Mouse (Mus musculus): ENCODE results near the gene Mosmo. TPM values are rescaled to one million over a fixed set of nuclear protein-coding genes. Genes with fewer than 3 reads are reported as not detected.
A peak's percentile ranks its signal among the peaks of the same experiment; 100 is the strongest.

Gene Mosmo
- polyA plus RNA-seq, 1 experiment from 2014 or later = 8.2 TPM

DNA sequence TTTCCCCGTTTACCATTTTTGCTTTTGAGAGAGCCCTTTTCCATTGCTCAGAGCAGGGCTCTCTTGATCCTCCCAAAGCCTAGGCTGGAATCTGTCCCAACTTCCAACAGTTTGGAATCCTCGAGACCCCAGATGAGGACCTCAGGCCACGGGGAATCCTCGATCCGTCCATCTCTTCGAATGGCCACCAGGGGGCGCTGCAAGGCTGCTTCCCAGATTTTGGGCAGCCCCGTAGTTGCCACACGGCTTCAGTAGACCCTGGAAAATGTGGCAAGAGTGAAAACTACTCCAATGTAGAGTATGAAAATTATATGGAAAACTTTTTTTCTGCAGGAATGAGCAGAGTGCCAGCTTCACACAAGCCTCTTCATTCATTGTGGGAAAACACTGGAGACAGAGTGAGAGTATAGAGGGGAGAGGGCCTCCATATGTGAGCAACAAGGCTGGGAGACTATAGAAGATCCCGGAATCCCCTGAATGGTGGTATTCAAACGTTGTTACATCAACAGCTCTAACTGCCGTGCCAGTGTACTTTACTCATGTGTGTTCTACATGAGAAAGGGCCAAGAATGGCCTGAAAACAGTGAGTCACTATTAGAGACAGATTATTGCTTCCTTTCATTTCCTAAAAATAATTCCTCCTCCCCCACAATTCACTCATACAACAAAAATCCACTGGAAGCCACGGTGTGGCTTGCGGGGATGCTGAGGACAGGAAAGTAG lies 7.1 kb upstream of the Mosmo start, which contains the start of gene Pdzd9:
Gene Pdzd9 (minus strand): TSS at position 191 of the 723 bp plus-strand sequence.
- no peak within 1 kb of the TSS for H3K9ac ChIP-seq (replicated peaks; ENCODE audit: low read length)
- no peaks in the 10 kb centered on the region for H3K4me1 ChIP-seq (ENCODE audit: insufficient read depth, low read length)
- no peak within 1 kb of the TSS for H3K4me2 ChIP-seq (replicated peaks; ENCODE audit: low read depth, low read length)
- H3K9me3 ChIP-seq (ENCODE audit: low read length) = no peaks in the 10 kb centered on the region
- no peak within 1 kb of the TSS for H3K4me3 ChIP-seq (ENCODE audit: low read length)
- no peaks in the 10 kb centered on the region for H3K36me3 ChIP-seq (ENCODE audit: insufficient read depth, low read length)
- H3K27me3 ChIP-seq (ENCODE audit: insufficient read depth, low read length) = no peaks in the 10 kb centered on the region
- H3K27ac ChIP-seq (ENCODE audit: low read length) = no peak within 1 kb of the TSS
- peak; percentile 75; the same call in 1 of the 2 replicates for ATAC-seq (ENCODE audit: low FRiP score, low TSS enrichment)
- WGBS = 20% methylated on average over 14 of the region's 14 CpGs

DNA sequence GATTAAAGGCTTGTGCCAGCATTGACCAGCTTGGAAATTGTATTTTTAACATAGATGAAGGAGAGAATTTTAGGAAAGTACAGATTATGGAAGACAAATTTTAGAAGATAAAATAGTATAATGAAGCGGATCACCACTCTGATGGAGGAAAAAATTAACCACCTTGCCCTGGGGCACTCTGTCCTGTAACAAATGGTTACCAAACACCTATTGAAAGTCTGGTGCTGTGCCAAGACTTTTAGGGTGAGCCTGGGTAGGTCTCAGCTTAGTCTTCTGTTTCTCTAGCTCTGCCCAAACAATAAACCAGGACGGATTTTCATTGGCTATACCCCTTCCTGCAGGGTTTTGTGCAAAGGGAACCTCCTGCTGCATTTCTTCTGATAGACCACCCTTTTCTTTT lies 6.1 kb upstream of the Mosmo start:
- Histone ChIP-seq H3K9me3 (ENCODE audit: low read length) (no peaks in the 10 kb centered on the region), H3K27ac (ENCODE audit: low read length) (no peak overlapping the region), H3K4me3 (ENCODE audit: low read length) (no peak overlapping the region), H3K9ac (replicated peaks; ENCODE audit: low read length) (no peak overlapping the region), H3K27me3 (ENCODE audit: insufficient read depth, low read length) (no peaks in the 10 kb centered on the region), H3K4me2 (replicated peaks; ENCODE audit: low read depth, low read length) (no peak overlapping the region), H3K4me1 (ENCODE audit: insufficient read depth, low read length) (no peaks in the 10 kb centered on the region), H3K36me3 (ENCODE audit: insufficient read depth, low read length) (no peaks in the 10 kb centered on the region)
- 71% methylated on average over 2 of the region's 2 CpGs for WGBS
- ATAC-seq (ENCODE audit: low FRiP score, low TSS enrichment) = no peak

DNA sequence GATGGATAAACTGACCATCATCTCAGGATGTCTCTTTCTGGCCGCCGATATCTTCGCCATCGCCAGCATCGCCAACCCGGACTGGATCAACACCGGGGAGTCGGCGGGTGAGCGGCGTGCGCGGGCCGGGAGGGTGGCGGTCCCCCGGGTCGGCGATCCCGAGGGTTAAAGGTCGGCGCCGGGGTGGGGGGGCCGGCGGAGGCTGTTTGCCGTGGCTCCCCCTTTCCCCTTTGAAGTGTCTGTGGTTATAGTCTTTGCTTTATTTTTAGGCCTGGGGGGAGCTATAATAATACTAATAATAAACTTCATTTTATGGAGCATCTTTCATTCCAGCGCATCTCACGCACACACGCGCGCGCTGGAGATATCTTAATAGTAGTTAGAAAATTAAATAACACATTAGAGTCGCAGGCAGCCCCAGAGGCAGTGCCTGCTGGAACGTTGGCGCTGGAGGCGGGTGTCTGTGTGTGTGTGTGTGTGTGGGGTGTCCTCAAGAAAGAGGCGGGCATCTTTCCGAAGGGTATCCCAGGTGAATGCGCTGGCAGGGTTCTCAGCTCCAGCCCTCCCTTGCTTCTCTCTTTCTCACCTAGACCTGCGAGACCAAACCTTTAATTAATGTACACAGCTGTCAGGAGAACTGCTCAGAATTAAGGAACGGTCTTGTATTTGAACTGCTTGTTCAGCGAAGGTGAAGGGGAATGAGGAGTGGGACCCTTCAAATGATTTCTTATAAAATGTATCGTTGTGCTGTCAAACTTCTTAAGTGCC lies 530 bp downstream of the Mosmo start:
- Histone ChIP-seq H3K36me3 (ENCODE audit: insufficient read depth, low read length) (no peaks in the 10 kb centered on the region), H3K27me3 (ENCODE audit: insufficient read depth, low read length) (no peaks in the 10 kb centered on the region), H3K4me2 (replicated peaks; ENCODE audit: low read depth, low read length) (peak overlapping the region; percentile 87), H3K27ac (ENCODE audit: low read length) (peak overlapping the region; percentile 70; the same call in 1 of the 2 replicates), H3K9ac (replicated peaks; ENCODE audit: low read length) (peak overlapping the region; percentile 87), H3K4me3 (ENCODE audit: low read length) (peak overlapping the region; percentile 91), H3K9me3 (ENCODE audit: low read length) (no peaks in the 10 kb centered on the region), H3K4me1 (ENCODE audit: insufficient read depth, low read length) (peaks cover 28% of the 10 kb centered on the region)
- WGBS = 1% methylated on average over 42 of the region's 42 CpGs
- peak; percentile 76 for ATAC-seq (ENCODE audit: low FRiP score, low TSS enrichment)

DNA sequence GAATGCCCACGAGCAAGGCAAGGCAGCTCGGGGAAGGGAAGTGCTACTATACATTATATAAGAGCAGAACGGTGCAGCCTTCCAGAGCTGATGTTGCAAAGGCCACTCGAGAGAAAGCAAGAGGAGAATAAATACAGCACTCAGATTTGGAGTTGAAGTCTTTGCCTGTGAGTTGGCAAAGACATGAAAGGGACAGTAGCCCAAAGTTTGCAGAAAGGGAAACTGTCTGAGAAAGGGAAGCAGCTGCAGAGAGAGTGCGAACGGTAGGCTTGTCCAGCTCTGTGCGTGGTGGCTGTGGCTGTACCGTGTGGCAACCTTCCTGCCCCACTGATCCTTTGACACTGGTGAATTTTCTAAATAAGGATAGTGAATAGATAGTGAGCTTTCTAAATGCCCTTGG lies 1.6 kb downstream of the Mosmo start:
- Histone ChIP-seq H3K4me1 (ENCODE audit: insufficient read depth, low read length) (peaks cover 28% of the 10 kb centered on the region), H3K4me2 (replicated peaks; ENCODE audit: low read depth, low read length) (peak overlapping the region; percentile 87), H3K27me3 (ENCODE audit: insufficient read depth, low read length) (no peaks in the 10 kb centered on the region), H3K27ac (ENCODE audit: low read length) (no peak overlapping the region), H3K36me3 (ENCODE audit: insufficient read depth, low read length) (no peaks in the 10 kb centered on the region), H3K4me3 (ENCODE audit: low read length) (peak overlapping the region; percentile 91), H3K9ac (replicated peaks; ENCODE audit: low read length) (peak overlapping the region; percentile 87), H3K9me3 (ENCODE audit: low read length) (no peaks in the 10 kb centered on the region)
- ATAC-seq (ENCODE audit: low FRiP score, low TSS enrichment) = no peak
- 47% methylated on average over 8 of the region's 8 CpGs for WGBS

DNA sequence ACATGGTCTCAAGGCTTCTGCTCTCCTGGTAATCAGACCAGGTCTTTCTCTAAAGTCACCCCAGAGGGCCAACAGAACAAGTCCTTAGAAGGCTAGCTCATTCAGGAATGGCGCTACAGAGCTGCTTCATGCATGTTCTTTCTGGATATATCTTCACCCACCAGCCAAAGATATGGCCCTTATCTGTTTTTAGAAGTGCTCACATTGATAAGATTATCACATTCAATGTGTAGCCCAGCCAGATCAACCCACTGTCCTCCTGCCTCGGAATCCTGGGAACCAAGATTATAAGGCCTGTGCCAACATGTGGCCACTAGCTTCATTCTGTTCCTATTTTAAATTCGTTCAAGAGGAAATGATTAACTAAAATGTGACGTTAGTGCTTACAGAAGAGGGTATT lies 4.6 kb downstream of the Mosmo start:
- Histone ChIP-seq H3K27ac (ENCODE audit: low read length) (no peak overlapping the region), H3K9ac (replicated peaks; ENCODE audit: low read length) (no peak overlapping the region), H3K4me1 (ENCODE audit: insufficient read depth, low read length) (peaks cover 37% of the 10 kb centered on the region), H3K27me3 (ENCODE audit: insufficient read depth, low read length) (no peaks in the 10 kb centered on the region), H3K9me3 (ENCODE audit: low read length) (no peaks in the 10 kb centered on the region), H3K4me3 (ENCODE audit: low read length) (no peak overlapping the region), H3K36me3 (ENCODE audit: insufficient read depth, low read length) (no peaks in the 10 kb centered on the region), H3K4me2 (replicated peaks; ENCODE audit: low read depth, low read length) (no peak overlapping the region)
- 67% methylated on average over 4 of the region's 4 CpGs for WGBS
- ATAC-seq (ENCODE audit: low FRiP score, low TSS enrichment) = no peak

DNA sequence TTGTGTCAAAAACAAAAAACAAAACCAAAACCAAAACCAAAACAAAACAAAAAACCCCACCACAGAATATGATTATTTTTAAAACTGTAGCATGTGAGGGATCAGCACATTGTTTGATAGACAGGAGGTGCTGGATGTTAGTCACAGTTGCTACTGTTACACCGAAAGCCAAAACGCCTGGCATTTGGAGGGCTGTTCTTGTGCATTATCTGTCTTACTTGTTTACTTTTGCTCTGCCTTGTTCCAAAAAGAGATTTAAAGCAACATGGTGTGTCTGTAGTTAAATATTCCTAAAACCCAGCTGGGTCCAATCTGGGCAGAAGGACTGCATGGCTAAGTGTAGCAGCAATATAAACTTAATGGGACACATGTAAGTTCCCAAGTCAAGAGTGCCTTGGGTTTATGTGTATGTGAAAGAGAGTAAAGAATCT lies 7.3 kb downstream of the Mosmo start:
- Histone ChIP-seq H3K9ac (replicated peaks; ENCODE audit: low read length) (no peak overlapping the region), H3K36me3 (ENCODE audit: insufficient read depth, low read length) (no peaks in the 10 kb centered on the region), H3K4me1 (ENCODE audit: insufficient read depth, low read length) (peaks cover 20% of the 10 kb centered on the region), H3K4me3 (ENCODE audit: low read length) (no peak overlapping the region), H3K9me3 (ENCODE audit: low read length) (no peaks in the 10 kb centered on the region), H3K4me2 (replicated peaks; ENCODE audit: low read depth, low read length) (no peak overlapping the region), H3K27ac (ENCODE audit: low read length) (peak overlapping the region; percentile 53; the same call in 1 of the 2 replicates), H3K27me3 (ENCODE audit: insufficient read depth, low read length) (no peaks in the 10 kb centered on the region)
- WGBS = 66% methylated on average over 2 of the region's 2 CpGs
- peak; percentile 69 for ATAC-seq (ENCODE audit: low FRiP score, low TSS enrichment)

DNA sequence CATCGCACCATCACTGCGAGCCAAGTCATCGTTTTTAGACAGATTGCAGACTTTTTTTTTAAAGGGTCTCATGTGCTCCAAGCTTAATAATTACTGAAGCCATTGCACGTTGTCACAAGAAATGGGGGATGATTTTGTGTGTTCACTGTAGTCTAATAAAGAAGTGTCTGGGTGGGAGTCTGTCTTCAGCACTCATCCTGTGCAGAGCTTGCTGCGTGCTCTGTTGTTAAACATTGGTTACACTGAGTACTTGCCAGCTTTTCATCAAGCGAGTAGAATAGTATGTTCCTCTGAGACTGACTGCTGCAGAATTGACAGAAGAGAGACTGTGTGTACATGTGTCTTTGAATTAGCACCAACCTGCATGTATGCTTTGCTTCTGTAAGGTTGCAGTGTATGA lies 7.8 kb downstream of the Mosmo start:
- ATAC-seq (ENCODE audit: low FRiP score, low TSS enrichment) = no peak
- Histone ChIP-seq H3K36me3 (ENCODE audit: insufficient read depth, low read length) (no peaks in the 10 kb centered on the region), H3K27ac (ENCODE audit: low read length) (peak overlapping the region; percentile 53; the same call in 1 of the 2 replicates), H3K4me1 (ENCODE audit: insufficient read depth, low read length) (peaks cover 20% of the 10 kb centered on the region), H3K4me3 (ENCODE audit: low read length) (no peak overlapping the region), H3K9me3 (ENCODE audit: low read length) (no peaks in the 10 kb centered on the region), H3K9ac (replicated peaks; ENCODE audit: low read length) (no peak overlapping the region), H3K27me3 (ENCODE audit: insufficient read depth, low read length) (no peaks in the 10 kb centered on the region), H3K4me2 (replicated peaks; ENCODE audit: low read depth, low read length) (no peak overlapping the region)
- 64% methylated on average over 6 of the region's 6 CpGs for WGBS

DNA sequence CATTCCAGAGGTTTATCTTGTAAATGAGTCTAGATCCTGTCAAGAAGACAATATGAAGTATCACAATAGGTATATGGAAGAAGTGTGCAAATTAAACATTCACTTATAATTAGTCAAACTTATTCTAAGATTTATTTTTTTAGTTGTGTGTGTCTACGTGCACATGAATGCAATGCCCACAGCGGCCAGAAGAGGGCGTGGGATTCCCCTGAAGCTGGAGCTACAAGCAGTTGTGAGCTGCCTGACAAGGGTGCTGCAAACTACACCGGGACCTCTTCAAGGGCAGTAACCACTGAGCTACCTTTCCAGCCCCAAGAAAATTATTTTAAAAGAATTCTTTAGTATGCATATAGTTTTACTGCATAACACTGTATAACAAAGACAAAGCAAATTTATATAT lies 13.2 kb downstream of the Mosmo start:
- H3K4me3 ChIP-seq (ENCODE audit: low read length) = no peak overlapping the region
- no peak overlapping the region for H3K4me2 ChIP-seq (replicated peaks; ENCODE audit: low read depth, low read length)
- ATAC-seq (ENCODE audit: low FRiP score, low TSS enrichment) = no peak
- 71% methylated on average over 4 of the region's 4 CpGs for WGBS
- H3K9ac ChIP-seq (replicated peaks; ENCODE audit: low read length) = no peak overlapping the region
- H3K36me3 ChIP-seq (ENCODE audit: insufficient read depth, low read length) = peaks cover 3% of the 10 kb centered on the region; the same call in 1 of the 2 replicates
- H3K4me1 ChIP-seq (ENCODE audit: insufficient read depth, low read length) = peaks cover 2% of the 10 kb centered on the region; the same call in 1 of the 2 replicates
- H3K27me3 ChIP-seq (ENCODE audit: insufficient read depth, low read length) = no peaks in the 10 kb centered on the region
- no peaks in the 10 kb centered on the region for H3K9me3 ChIP-seq (ENCODE audit: low read length)
- H3K27ac ChIP-seq (ENCODE audit: low read length) = no peak overlapping the region

DNA sequence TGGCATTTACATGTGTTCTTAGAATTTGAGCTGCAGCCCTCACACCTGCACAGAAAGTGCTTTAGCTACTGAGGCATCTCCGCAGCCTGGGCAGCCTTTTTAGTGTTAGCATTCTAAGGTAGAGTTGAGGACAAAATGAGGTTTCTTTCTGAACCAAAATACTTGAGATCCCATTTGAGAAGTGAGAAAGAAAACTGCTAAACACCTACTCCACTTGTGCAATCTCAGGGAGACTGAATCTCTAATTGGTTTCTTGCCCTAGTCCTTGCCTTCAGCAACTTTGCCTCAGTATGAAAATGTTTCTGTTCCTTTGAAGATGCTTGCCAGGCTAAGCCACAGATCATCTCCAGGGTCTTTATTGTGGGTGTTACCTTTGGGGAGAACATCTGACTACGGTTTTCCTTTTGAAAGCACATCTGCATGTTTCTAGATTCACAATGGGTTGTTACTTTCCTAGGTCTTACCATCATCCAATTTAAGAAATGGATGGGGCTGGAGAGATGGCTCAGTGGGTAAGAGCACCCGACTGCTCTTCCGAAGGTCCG lies 16.5 kb downstream of the Mosmo start:
- Histone ChIP-seq H3K9me3 (ENCODE audit: low read length) (no peaks in the 10 kb centered on the region), H3K4me3 (ENCODE audit: low read length) (no peak overlapping the region), H3K4me1 (ENCODE audit: insufficient read depth, low read length) (no peaks in the 10 kb centered on the region), H3K27me3 (ENCODE audit: insufficient read depth, low read length) (no peaks in the 10 kb centered on the region), H3K4me2 (replicated peaks; ENCODE audit: low read depth, low read length) (no peak overlapping the region), H3K27ac (ENCODE audit: low read length) (no peak overlapping the region), H3K9ac (replicated peaks; ENCODE audit: low read length) (no peak overlapping the region), H3K36me3 (ENCODE audit: insufficient read depth, low read length) (peaks cover 3% of the 10 kb centered on the region; the same call in 1 of the 2 replicates)
- 92% methylated on average over 5 of the region's 5 CpGs for WGBS
- no peak for ATAC-seq (ENCODE audit: low FRiP score, low TSS enrichment)

All from kidney, embryonic 16.5 days (tissue).